Mouse (Mus musculus) ES-E14 (cell line): ENCODE data around the gene Fbln7.

Source experiments
- CHD2 ChIP-seq: IDR thresholded peaks from 2 replicates; pipeline ENCODE4 v1.6.1; 2014; ENCODE audit warnings: mild to moderate bottlenecking, low read depth, low read length, inconsistent platforms
- HCFC1 ChIP-seq: IDR thresholded peaks from 2 replicates; pipeline ENCODE4 v1.6.1; 2012; ENCODE audit warnings: low read length, inconsistent platforms, borderline replicate concordance; ENCODE audit not compliant: insufficient read depth
- MAFK ChIP-seq: IDR thresholded peaks from 2 replicates; pipeline ENCODE4 v1.6.1; 2014; ENCODE audit warnings: mild to moderate bottlenecking, low read depth, low read length, inconsistent platforms; ENCODE audit not compliant: insufficient read depth
- ZC3H11A ChIP-seq: IDR thresholded peaks from 2 replicates; pipeline ENCODE4 v1.6.1; 2012; ENCODE audit warnings: low read depth, mild to moderate bottlenecking, inconsistent platforms, low read length, borderline replicate concordance
- ZNF384 ChIP-seq: IDR thresholded peaks from 2 replicates; pipeline ENCODE4 v1.6.1; 2012; ENCODE audit warnings: low read depth, low read length, inconsistent platforms

DNA sequence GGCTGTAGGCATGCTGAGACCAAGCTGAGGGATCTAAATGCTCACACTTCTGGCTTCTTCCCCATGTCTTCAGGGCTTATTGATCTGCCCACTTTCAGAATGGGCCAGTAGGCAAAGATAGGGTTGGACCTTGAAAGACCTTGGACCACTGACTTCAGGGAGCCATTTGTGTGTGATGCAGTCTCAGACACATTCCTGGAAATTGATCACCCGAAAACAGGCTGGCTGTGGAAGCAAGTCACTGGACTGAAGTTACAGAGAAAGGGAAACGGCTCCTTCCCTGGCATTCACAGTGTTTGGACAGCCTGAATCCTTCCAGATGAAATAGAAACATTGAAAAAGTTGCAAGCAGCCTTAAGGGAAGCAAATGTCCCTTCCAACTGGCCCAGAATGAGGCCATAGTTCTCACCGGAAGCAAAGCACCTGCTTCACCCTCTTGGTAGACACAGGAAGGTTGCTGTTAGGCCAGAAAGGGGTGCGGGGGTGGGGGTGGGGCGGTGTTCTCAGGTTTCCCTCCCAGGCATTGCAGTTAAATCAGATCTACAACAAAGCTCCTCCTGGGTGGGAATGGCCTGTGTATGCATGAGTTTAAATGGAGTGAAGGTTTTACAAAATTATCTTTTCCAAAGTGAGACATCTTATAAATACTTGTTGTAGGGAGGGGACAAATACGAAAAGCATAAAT lies 25.2 kb downstream of the Fbln7 start:
- TF ChIP-seq ZNF384 (no peak), ZC3H11A (no peak), HCFC1 (no peak), CHD2 (no peak), MAFK (no peak)
